ENCODE assay signal across 8 mouse cellular contexts in the genomic region with DNA sequence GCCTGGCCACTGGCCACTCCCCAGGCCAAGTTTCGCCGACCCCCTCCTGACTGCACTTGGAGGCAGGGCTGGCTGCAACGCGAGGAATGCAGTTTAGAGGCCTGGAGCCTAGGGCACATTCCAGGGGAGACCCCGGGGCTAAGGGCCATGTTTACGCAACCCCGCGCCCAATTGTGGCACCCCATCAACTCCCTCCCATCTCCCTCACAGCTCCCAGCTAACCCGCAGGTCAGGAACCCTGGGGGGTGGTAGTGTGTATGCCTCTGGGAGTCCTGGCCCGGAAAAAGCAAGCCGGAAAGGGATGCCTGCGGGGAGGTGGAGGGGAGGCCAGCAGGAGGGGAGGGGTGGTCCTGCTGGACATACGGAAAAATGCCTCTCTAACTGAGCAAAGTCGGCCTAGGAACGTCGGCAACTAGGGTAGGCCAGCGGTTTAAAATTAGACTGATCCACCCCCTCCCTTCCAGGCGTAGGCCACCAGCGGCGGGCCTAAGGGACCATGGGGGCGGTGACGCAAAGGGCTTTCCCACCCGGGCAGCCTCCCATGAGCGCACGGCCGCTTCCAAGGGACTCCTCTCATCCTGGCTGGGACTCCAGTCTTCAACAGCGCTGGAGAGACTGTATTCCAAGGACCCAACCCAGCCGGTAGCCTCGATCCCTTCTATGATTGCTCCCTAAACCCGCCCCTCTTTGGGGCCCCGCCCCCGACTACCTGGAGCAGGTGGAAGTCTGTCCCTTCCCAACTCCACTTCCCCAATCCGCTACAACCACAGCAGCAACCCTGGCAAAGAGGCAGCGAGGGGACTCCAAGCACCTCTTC. TPM values are rescaled to one million over a fixed set of nuclear protein-coding genes. Genes with fewer than 3 reads are reported as not detected.
DNase-seq lines count a peak whose midpoint lies in the region; ATAC-seq lines count a peak whose summit lies in the region.

No protein-coding gene starts in this region.

- peak overlapping the region; percentile 63 for H3K4me3 ChIP-seq in forebrain, embryonic 11.5 days (ENCODE audit: low read depth, low read length)
- H3K4me3 ChIP-seq in stomach, embryonic 14.5 days (ENCODE audit: low read depth, low read length): peak overlapping the region; percentile 80

- H3K36me3 ChIP-seq in forebrain, embryonic 11.5 days (ENCODE audit: control insufficient read depth, insufficient read depth, low read length): no peaks in the 10 kb centered on the region
- H3K36me3 ChIP-seq in stomach, embryonic 14.5 days (ENCODE audit: control insufficient read depth, insufficient read depth, low read length): no peaks in the 10 kb centered on the region

- no peaks in the 10 kb centered on the region for H3K27me3 ChIP-seq in forebrain, embryonic 11.5 days (ENCODE audit: control insufficient read depth, insufficient read depth, low read length)
- no peaks in the 10 kb centered on the region for H3K27me3 ChIP-seq in stomach, embryonic 14.5 days (ENCODE audit: control insufficient read depth, insufficient read depth, low read length)

- H3K4me2 ChIP-seq in forebrain, embryonic 11.5 days (ENCODE audit: low read depth, low read length, severe bottlenecking): peak overlapping the region; percentile 78
- H3K4me2 ChIP-seq in stomach, embryonic 14.5 days (replicated peaks; ENCODE audit: low read depth, low read length): peak overlapping the region; percentile 95

- no peaks in the 10 kb centered on the region for H3K9me3 ChIP-seq in forebrain, embryonic 11.5 days (ENCODE audit: control insufficient read depth, low read length)
- no peaks in the 10 kb centered on the region for H3K9me3 ChIP-seq in stomach, embryonic 14.5 days (ENCODE audit: control insufficient read depth, low read depth, low read length)

- peaks cover 8% of the 10 kb centered on the region for H3K4me1 ChIP-seq in forebrain, embryonic 11.5 days (replicated peaks; ENCODE audit: control insufficient read depth, insufficient read depth, low read length)
- peaks cover 30% of the 10 kb centered on the region for H3K4me1 ChIP-seq in stomach, embryonic 14.5 days (ENCODE audit: control insufficient read depth, insufficient read depth, low read length)

- ATAC-seq in forebrain, embryonic 11.5 days (replicated peaks; ENCODE audit: low FRiP score): peak; percentile 11
- 0 out of 2 replicates have a peak, but pooled peaks have one; percentile 0 for ATAC-seq in megakaryocyte, adult 5-6 weeks (ENCODE audit: poor library complexity, severe bottlenecking)
- ATAC-seq in stomach, embryonic 14.5 days (ENCODE audit: insufficient number of reproducible peaks, insufficient read depth, low FRiP score, low read depth): peak; percentile 34

- peak; percentile 64 for DNase-seq in MN1 (ENCODE audit: low spot score)
- peak; percentile 53 for DNase-seq in adrenal gland, postnatal 25 days
- DNase-seq in forebrain, embryonic 11.5 days (ENCODE audit: low spot score): peak; percentile 76
- DNase-seq in heart, postnatal 14 days: peak; percentile 78 to 85
- peak; percentile 89 for DNase-seq in large intestine, adult 2 months (ENCODE audit: low read depth, low spot score)
- DNase-seq in T-cell, adult 2 months (ENCODE audit: low spot score): no peak

- peak overlapping the region; percentile 64 for H3K9ac ChIP-seq in forebrain, embryonic 11.5 days (ENCODE audit: low read length)
- H3K9ac ChIP-seq in stomach, embryonic 14.5 days (replicated peaks; ENCODE audit: low read depth, low read length): peak overlapping the region; percentile 60

- intact Hi-C loops in heart, postnatal 14 days (cut with DNase I): no loop called here

- 1% methylated on average over 33 of the region's 34 CpGs for WGBS in forebrain, embryonic 11.5 days
- WGBS in large intestine, adult 2 months: 1% methylated on average over 34 of the region's 34 CpGs
- under 1% methylated on average over 31 of the region's 34 CpGs for WGBS in stomach, embryonic 14.5 days

- H3K27ac ChIP-seq in forebrain, embryonic 11.5 days (ENCODE audit: low read depth, low read length): no peak overlapping the region
- peak overlapping the region; percentile 89 for H3K27ac ChIP-seq in stomach, embryonic 14.5 days (ENCODE audit: low read length)

RNA-seq across cellular contexts. Expression of a gene that starts 0.9 kb away (rescaled TPM):
- total RNA-seq in adrenal gland, postnatal 25 days (2021): 14.0 and 18.4 TPM in 2 replicates
- 2.2 and 2.5 TPM in 2 replicates for polyA plus RNA-seq in forebrain, embryonic 11.5 days (2014; fragmentation: Nextera tagmentation; extraction: Ambion mirVana)
- total RNA-seq in heart, postnatal 14 days (2021): 1 to 10 TPM; 9.2 to 9.4 TPM
- 20.1 and 28.9 TPM in 2 replicates for polyA plus RNA-seq in large intestine, adult 2 months (2012; rRNA removed)
- total RNA-seq in megakaryocyte, adult 5-6 weeks (2015): 10.9 and 12.6 TPM in 2 replicates
- total RNA-seq in megakaryocyte, adult 5-6 weeks (2017): 5.1 and 7.2 TPM in 2 replicates
- 3.5 and 6.3 TPM in 2 replicates for polyA plus RNA-seq in stomach, embryonic 14.5 days (2014; fragmentation: Nextera tagmentation; extraction: Ambion mirVana)

RNA-seq across cellular contexts. Expression of a gene that starts 1.8 kb away (rescaled TPM):
- total RNA-seq in adrenal gland, postnatal 25 days (2021): 1.3 and 2.7 TPM in 2 replicates
- 5.8 and 7.7 TPM in 2 replicates for polyA plus RNA-seq in forebrain, embryonic 11.5 days (2014; fragmentation: Nextera tagmentation; extraction: Ambion mirVana)
- under 1 TPM; 0.83 to 0.86 TPM for total RNA-seq in heart, postnatal 14 days (2021)
- polyA plus RNA-seq in large intestine, adult 2 months (2012; rRNA removed): 2.7 and 4.0 TPM in 2 replicates
- 0.56 and 0.87 TPM in 2 replicates for total RNA-seq in megakaryocyte, adult 5-6 weeks (2015)
- 0.73 and 0.77 TPM in 2 replicates for total RNA-seq in megakaryocyte, adult 5-6 weeks (2017)
- polyA plus RNA-seq in stomach, embryonic 14.5 days (2014; fragmentation: Nextera tagmentation; extraction: Ambion mirVana): 3.2 and 3.7 TPM in 2 replicates

RNA-seq across cellular contexts. Expression of a gene that starts 20.7 kb away (rescaled TPM):
- 61.4 and 66.9 TPM in 2 replicates for total RNA-seq in adrenal gland, postnatal 25 days (2021)
- 80.7 and 85.0 TPM in 2 replicates for polyA plus RNA-seq in forebrain, embryonic 11.5 days (2014; fragmentation: Nextera tagmentation; extraction: Ambion mirVana)
- 10 to 100 TPM; 23.3 to 29.6 TPM for total RNA-seq in heart, postnatal 14 days (2021)
- 120 and 134 TPM in 2 replicates for polyA plus RNA-seq in large intestine, adult 2 months (2012; rRNA removed)
- 65.7 and 72.3 TPM in 2 replicates for total RNA-seq in megakaryocyte, adult 5-6 weeks (2015)
- total RNA-seq in megakaryocyte, adult 5-6 weeks (2017): 33.0 and 40.9 TPM in 2 replicates
- 122 and 128 TPM in 2 replicates for polyA plus RNA-seq in stomach, embryonic 14.5 days (2014; fragmentation: Nextera tagmentation; extraction: Ambion mirVana)

RNA-seq across cellular contexts. Expression of a gene that starts 20.7 kb away (rescaled TPM):
- 4.9 and 7.4 TPM in 2 replicates for total RNA-seq in adrenal gland, postnatal 25 days (2021)
- polyA plus RNA-seq in forebrain, embryonic 11.5 days (2014; fragmentation: Nextera tagmentation; extraction: Ambion mirVana): 2.0 TPM in 2 replicates
- total RNA-seq in heart, postnatal 14 days (2021): 1 to 10 TPM; 1.7 to 1.9 TPM
- polyA plus RNA-seq in large intestine, adult 2 months (2012; rRNA removed): 4.6 and 5.8 TPM in 2 replicates
- total RNA-seq in megakaryocyte, adult 5-6 weeks (2015): 0.89 and 1.8 TPM in 2 replicates
- total RNA-seq in megakaryocyte, adult 5-6 weeks (2017): 1.7 and 3.1 TPM in 2 replicates
- 2.6 and 3.6 TPM in 2 replicates for polyA plus RNA-seq in stomach, embryonic 14.5 days (2014; fragmentation: Nextera tagmentation; extraction: Ambion mirVana)

RNA-seq across cellular contexts. Expression of a gene that starts 26.3 kb away (rescaled TPM):
- 0.76 and 0.82 TPM in 2 replicates for total RNA-seq in adrenal gland, postnatal 25 days (2021)
- polyA plus RNA-seq in forebrain, embryonic 11.5 days (2014; fragmentation: Nextera tagmentation; extraction: Ambion mirVana): 1.3 and 1.5 TPM in 2 replicates
- total RNA-seq in heart, postnatal 14 days (2021): not detected
- polyA plus RNA-seq in large intestine, adult 2 months (2012; rRNA removed): 0.52 and 0.73 TPM in 2 replicates
- total RNA-seq in megakaryocyte, adult 5-6 weeks (2015): 0.22 TPM in 1 of 2 replicates, not detected in the other
- total RNA-seq in megakaryocyte, adult 5-6 weeks (2017): 0.11 and 0.16 TPM in 2 replicates
- 0.14 and 0.64 TPM in 2 replicates for polyA plus RNA-seq in stomach, embryonic 14.5 days (2014; fragmentation: Nextera tagmentation; extraction: Ambion mirVana)
